Mouse (Mus musculus): ENCODE results near the gene Tpo. TPM values are rescaled to one million over a fixed set of nuclear protein-coding genes. Genes with fewer than 3 reads are reported as not detected.

The Tpo gene
- polyA plus RNA-seq, 1 experiment from 2014 or later = not detected

GRCm38 (mm10) chr12:30027721-30028340, 104.6 kb downstream of the Tpo start:
- Histone ChIP-seq H3K4me3 (ENCODE audit: low read depth, low read length) (no peak overlapping the region), H3K9ac (replicated peaks; ENCODE audit: low read length) (no peak overlapping the region), H3K4me2 (ENCODE audit: low read depth, low read length) (no peak overlapping the region), H3K9me3 (replicated peaks; ENCODE audit: control insufficient read depth, low read length) (no peaks in the 10 kb centered on the region), H3K36me3 (replicated peaks; ENCODE audit: control insufficient read depth, insufficient read depth, low read depth, low read length) (no peaks in the 10 kb centered on the region), H3K27ac (replicated peaks; ENCODE audit: low read depth, low read length) (no peak overlapping the region), H3K4me1 (ENCODE audit: control insufficient read depth, insufficient read depth, low read length) (no peaks in the 10 kb centered on the region), H3K27me3 (ENCODE audit: control insufficient read depth, insufficient read depth, low read length) (no peaks in the 10 kb centered on the region)
- 37% methylated on average over 3 of the region's 3 CpGs for WGBS
- ATAC-seq (replicated peaks; ENCODE audit: insufficient number of reproducible peaks, low FRiP score, low TSS enrichment, low read depth) (no peak), DNase-seq (ENCODE audit: low spot score) (no peak)

GRCm38 (mm10) chr12:30024264-30024825, 108.1 kb downstream of the Tpo start:
- no peaks in the 10 kb centered on the region for H3K9me3 ChIP-seq (replicated peaks; ENCODE audit: control insufficient read depth, low read length)
- H3K4me1 ChIP-seq (ENCODE audit: control insufficient read depth, insufficient read depth, low read length) = no peaks in the 10 kb centered on the region
- no peaks in the 10 kb centered on the region; the same call in 1 of the 2 replicates for H3K36me3 ChIP-seq (replicated peaks; ENCODE audit: control insufficient read depth, insufficient read depth, low read depth, low read length)
- H3K9ac ChIP-seq (replicated peaks; ENCODE audit: low read length) = no peak overlapping the region
- H3K27me3 ChIP-seq (ENCODE audit: control insufficient read depth, insufficient read depth, low read length) = no peaks in the 10 kb centered on the region
- 38% methylated on average over 2 of the region's 2 CpGs for WGBS
- no peak overlapping the region for H3K4me3 ChIP-seq (ENCODE audit: low read depth, low read length)
- no peak for DNase-seq (ENCODE audit: low spot score)
- no peak for ATAC-seq (replicated peaks; ENCODE audit: insufficient number of reproducible peaks, low FRiP score, low TSS enrichment, low read depth)
- H3K4me2 ChIP-seq (ENCODE audit: low read depth, low read length) = no peak overlapping the region
- H3K27ac ChIP-seq (replicated peaks; ENCODE audit: low read depth, low read length) = no peak overlapping the region

- Histone ChIP-seq H3K4me1 (ENCODE audit: control insufficient read depth, insufficient read depth, low read length) (no peaks in the 10 kb centered on the region), H3K27ac (replicated peaks; ENCODE audit: low read depth, low read length) (no peak overlapping the region), H3K9me3 (replicated peaks; ENCODE audit: control insufficient read depth, low read length) (no peaks in the 10 kb centered on the region), H3K36me3 (replicated peaks; ENCODE audit: control insufficient read depth, insufficient read depth, low read depth, low read length) (no peaks in the 10 kb centered on the region; the same call in 1 of the 2 replicates), H3K9ac (replicated peaks; ENCODE audit: low read length) (no peak overlapping the region), H3K27me3 (ENCODE audit: control insufficient read depth, insufficient read depth, low read length) (no peaks in the 10 kb centered on the region), H3K4me2 (ENCODE audit: low read depth, low read length) (no peak overlapping the region), H3K4me3 (ENCODE audit: low read depth, low read length) (no peak overlapping the region)
- no peak for ATAC-seq (replicated peaks; ENCODE audit: insufficient number of reproducible peaks, low FRiP score, low TSS enrichment, low read depth)
- no peak for DNase-seq (ENCODE audit: low spot score)
- 18% methylated on average over 3 of the region's 3 CpGs for WGBS
Measured at GRCm38 (mm10) chr12:30023491-30023890, 108.9 kb downstream of the Tpo start.

GRCm38 (mm10) chr12:30020447-30020846, 112.0 kb downstream of the Tpo start:
- Histone ChIP-seq H3K4me1 (ENCODE audit: control insufficient read depth, insufficient read depth, low read length) (no peaks in the 10 kb centered on the region), H3K9ac (replicated peaks; ENCODE audit: low read length) (no peak overlapping the region), H3K36me3 (replicated peaks; ENCODE audit: control insufficient read depth, insufficient read depth, low read depth, low read length) (no peaks in the 10 kb centered on the region; the same call in 1 of the 2 replicates), H3K4me3 (ENCODE audit: low read depth, low read length) (no peak overlapping the region), H3K9me3 (replicated peaks; ENCODE audit: control insufficient read depth, low read length) (no peaks in the 10 kb centered on the region), H3K4me2 (ENCODE audit: low read depth, low read length) (no peak overlapping the region), H3K27ac (replicated peaks; ENCODE audit: low read depth, low read length) (no peak overlapping the region), H3K27me3 (ENCODE audit: control insufficient read depth, insufficient read depth, low read length) (no peaks in the 10 kb centered on the region)
- ATAC-seq (replicated peaks; ENCODE audit: insufficient number of reproducible peaks, low FRiP score, low TSS enrichment, low read depth) = no peak
- DNase-seq (ENCODE audit: low spot score) = no peak

- ATAC-seq (replicated peaks; ENCODE audit: insufficient number of reproducible peaks, low FRiP score, low TSS enrichment, low read depth) = no peak
- 91% methylated on average over 3 of the region's 3 CpGs for WGBS
- no peak overlapping the region for H3K4me2 ChIP-seq (ENCODE audit: low read depth, low read length)
- H3K27ac ChIP-seq (replicated peaks; ENCODE audit: low read depth, low read length) = no peak overlapping the region
- no peak for DNase-seq (ENCODE audit: low spot score)
- H3K27me3 ChIP-seq (ENCODE audit: control insufficient read depth, insufficient read depth, low read length) = no peaks in the 10 kb centered on the region
- no peaks in the 10 kb centered on the region for H3K9me3 ChIP-seq (replicated peaks; ENCODE audit: control insufficient read depth, low read length)
- H3K9ac ChIP-seq (replicated peaks; ENCODE audit: low read length) = no peak overlapping the region
- H3K36me3 ChIP-seq (replicated peaks; ENCODE audit: control insufficient read depth, insufficient read depth, low read depth, low read length) = peaks cover 7% of the 10 kb centered on the region
- no peaks in the 10 kb centered on the region for H3K4me1 ChIP-seq (ENCODE audit: control insufficient read depth, insufficient read depth, low read length)
- H3K4me3 ChIP-seq (ENCODE audit: low read depth, low read length) = no peak overlapping the region
Measured at GRCm38 (mm10) chr12:30017131-30017530, 115.3 kb downstream of the Tpo start.

GRCm38 (mm10) chr12:30015501-30015900, 116.9 kb downstream of the Tpo start:
- 90% methylated on average over 9 of the region's 9 CpGs for WGBS
- Histone ChIP-seq H3K4me3 (ENCODE audit: low read depth, low read length) (no peak overlapping the region), H3K27ac (replicated peaks; ENCODE audit: low read depth, low read length) (no peak overlapping the region), H3K4me1 (ENCODE audit: control insufficient read depth, insufficient read depth, low read length) (no peaks in the 10 kb centered on the region), H3K9ac (replicated peaks; ENCODE audit: low read length) (no peak overlapping the region), H3K9me3 (replicated peaks; ENCODE audit: control insufficient read depth, low read length) (no peaks in the 10 kb centered on the region), H3K4me2 (ENCODE audit: low read depth, low read length) (no peak overlapping the region), H3K36me3 (replicated peaks; ENCODE audit: control insufficient read depth, insufficient read depth, low read depth, low read length) (peaks cover 11% of the 10 kb centered on the region), H3K27me3 (ENCODE audit: control insufficient read depth, insufficient read depth, low read length) (no peaks in the 10 kb centered on the region)
- no peak for DNase-seq (ENCODE audit: low spot score)
- no peak for ATAC-seq (replicated peaks; ENCODE audit: insufficient number of reproducible peaks, low FRiP score, low TSS enrichment, low read depth)

GRCm38 (mm10) chr12:30008741-30009140, 123.7 kb downstream of the Tpo start:
- DNase-seq (ENCODE audit: low spot score) (no peak), ATAC-seq (replicated peaks; ENCODE audit: insufficient number of reproducible peaks, low FRiP score, low TSS enrichment, low read depth) (no peak)
- Histone ChIP-seq H3K4me1 (ENCODE audit: control insufficient read depth, insufficient read depth, low read length) (no peaks in the 10 kb centered on the region), H3K9me3 (replicated peaks; ENCODE audit: control insufficient read depth, low read length) (no peaks in the 10 kb centered on the region), H3K36me3 (replicated peaks; ENCODE audit: control insufficient read depth, insufficient read depth, low read depth, low read length) (peaks cover 11% of the 10 kb centered on the region), H3K27ac (replicated peaks; ENCODE audit: low read depth, low read length) (no peak overlapping the region), H3K4me3 (ENCODE audit: low read depth, low read length) (no peak overlapping the region), H3K4me2 (ENCODE audit: low read depth, low read length) (no peak overlapping the region), H3K9ac (replicated peaks; ENCODE audit: low read length) (no peak overlapping the region), H3K27me3 (ENCODE audit: control insufficient read depth, insufficient read depth, low read length) (no peaks in the 10 kb centered on the region)
- WGBS = 90% methylated on average over 5 of the region's 5 CpGs

- no peaks in the 10 kb centered on the region for H3K9me3 ChIP-seq (replicated peaks; ENCODE audit: control insufficient read depth, low read length)
- no peak overlapping the region for H3K4me2 ChIP-seq (ENCODE audit: low read depth, low read length)
- no peak overlapping the region for H3K27ac ChIP-seq (replicated peaks; ENCODE audit: low read depth, low read length)
- no peak for DNase-seq (ENCODE audit: low spot score)
- peaks cover 17% of the 10 kb centered on the region for H3K36me3 ChIP-seq (replicated peaks; ENCODE audit: control insufficient read depth, insufficient read depth, low read depth, low read length)
- H3K27me3 ChIP-seq (ENCODE audit: control insufficient read depth, insufficient read depth, low read length) = no peaks in the 10 kb centered on the region
- H3K4me1 ChIP-seq (ENCODE audit: control insufficient read depth, insufficient read depth, low read length) = no peaks in the 10 kb centered on the region
- H3K4me3 ChIP-seq (ENCODE audit: low read depth, low read length) = no peak overlapping the region
- H3K9ac ChIP-seq (replicated peaks; ENCODE audit: low read length) = no peak overlapping the region
- WGBS = 86% methylated on average over 9 of the region's 9 CpGs
- ATAC-seq (replicated peaks; ENCODE audit: insufficient number of reproducible peaks, low FRiP score, low TSS enrichment, low read depth) = no peak
Measured at GRCm38 (mm10) chr12:30006586-30006985, 125.8 kb downstream of the Tpo start.
